Mouse (Mus musculus) heart, embryonic 11.5 days (tissue): ENCODE measurements at regions not wholly inside any gene's neighbourhood (a gene's known extent, or its start where the extent isn't known, plus 50 kb on each side); places are given as distances from the start of the nearest gene placed in this dataset.

Source experiments
- ATAC-seq: fragments of 200-750 bp; cut with Nextera tagmentation; replicated peaks from 2 replicates; pipeline ENCODE4 v1.8.0; 2017; ENCODE audit warnings: moderate library complexity; ENCODE audit not compliant: insufficient number of reproducible peaks, low FRiP score, low TSS enrichment
- H3K27ac ChIP-seq: fragments of 300-500 bp; sonication (generic); 2 replicates; pipeline ENCODE4 v1.5.1; 2014; ENCODE audit warnings: mild to moderate bottlenecking, low read depth, low read length
- H3K27me3 ChIP-seq: fragments of 300-500 bp; sonication (generic); 2 replicates; pipeline ENCODE4 v1.6.1; 2014; ENCODE audit warnings: mild to moderate bottlenecking, low read length, mixed read lengths; ENCODE audit not compliant: control insufficient read depth, insufficient read depth
- H3K36me3 ChIP-seq: fragments of 300-500 bp; sonication (generic); 2 replicates; pipeline ENCODE4 v1.6.1; 2014; ENCODE audit warnings: mild to moderate bottlenecking, low read length, moderate library complexity, mixed read lengths; ENCODE audit not compliant: control insufficient read depth, insufficient read depth
- H3K4me1 ChIP-seq: fragments of 300-500 bp; sonication (generic); 2 replicates; pipeline ENCODE4 v1.6.1; 2014; ENCODE audit warnings: low read length; ENCODE audit not compliant: control insufficient read depth, insufficient read depth
- H3K4me2 ChIP-seq: fragments of 300-500 bp; sonication (generic); 2 replicates; pipeline ENCODE4 v1.6.1; 2014; ENCODE audit warnings: mild to moderate bottlenecking, moderate library complexity
- H3K4me3 ChIP-seq: fragments of 300-500 bp; sonication (generic); 2 replicates; pipeline ENCODE4 v1.5.1; 2014; ENCODE audit warnings: low read depth, low read length
- H3K9ac ChIP-seq: fragments of 300-500 bp; sonication (generic); 2 replicates; pipeline ENCODE4 v1.6.1; 2014; ENCODE audit warnings: mild to moderate bottlenecking, low read depth, low read length, moderate library complexity
- H3K9me3 ChIP-seq: fragments of 300-500 bp; sonication (generic); replicated peaks from 2 replicates; pipeline ENCODE4 v1.6.1; 2016; ENCODE audit warnings: low read length; ENCODE audit not compliant: control insufficient read depth
- WGBS: fragments of 180-500 bp; shearing (Covaris S2); extraction: QIAGEN DNeasy Blood & Tissue Kit; methylation state at CpG from one replicate; pipeline ENCODE4 v1.1.7; 2014; ENCODE audit not compliant: insufficient replicate concordance; 5-methylcytosine and 5-hydroxymethylcytosine counted together

DNA sequence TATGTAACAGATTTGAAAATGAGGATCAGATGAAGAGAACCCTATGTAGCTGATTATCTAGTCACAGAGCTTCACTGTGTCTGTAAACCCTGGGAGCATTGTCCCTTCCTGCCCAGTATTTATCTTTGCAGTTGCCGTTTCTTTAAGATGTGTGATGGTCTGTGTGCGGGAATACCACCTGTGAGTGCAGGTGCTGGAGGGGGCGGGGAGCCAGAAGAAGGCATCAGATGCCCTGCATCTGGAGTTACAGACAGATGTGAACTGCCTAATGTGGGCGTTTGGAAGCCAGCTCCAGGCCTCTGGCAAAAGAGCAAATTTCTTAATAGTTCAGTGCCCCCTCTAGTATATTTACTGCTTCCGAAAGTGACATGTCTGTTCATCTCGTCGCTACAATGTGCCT lies 193.1 kb downstream of the Diras2 start:
- Histone ChIP-seq H3K36me3 (no peaks in the 10 kb centered on the region), H3K4me2 (no peak overlapping the region), H3K9ac (no peak overlapping the region), H3K27me3 (no peaks in the 10 kb centered on the region), H3K9me3 (no peaks in the 10 kb centered on the region), H3K4me3 (no peak overlapping the region), H3K4me1 (no peaks in the 10 kb centered on the region), H3K27ac (no peak overlapping the region)
- no peak for ATAC-seq
- WGBS = 68% methylated on average over 7 of the region's 7 CpGs

DNA sequence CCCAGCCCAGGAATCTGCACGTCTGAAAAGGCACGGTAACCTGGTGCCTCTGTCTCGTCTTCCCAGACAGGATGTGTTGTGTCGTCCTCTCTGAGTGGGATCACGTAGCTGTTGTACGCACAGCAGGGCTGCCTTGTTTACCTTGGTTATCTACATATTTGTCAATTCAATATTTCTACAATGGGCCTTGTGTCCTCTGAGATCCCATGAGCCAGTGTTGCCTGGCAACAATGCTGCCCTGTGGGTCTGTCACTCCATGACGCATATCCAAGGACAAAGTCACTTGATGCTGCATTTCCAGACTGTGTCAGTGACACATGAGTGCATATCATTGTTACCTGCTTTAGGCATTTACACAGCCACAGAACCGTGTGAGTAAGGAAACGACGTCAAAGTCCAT lies 191.9 kb downstream of the Diras2 start:
- H3K9me3 ChIP-seq = no peaks in the 10 kb centered on the region
- H3K4me2 ChIP-seq = no peak overlapping the region
- no peaks in the 10 kb centered on the region for H3K36me3 ChIP-seq
- no peak overlapping the region for H3K27ac ChIP-seq
- no peak overlapping the region for H3K4me3 ChIP-seq
- H3K9ac ChIP-seq = no peak overlapping the region
- 59% methylated on average over 10 of the region's 10 CpGs for WGBS
- H3K4me1 ChIP-seq = no peaks in the 10 kb centered on the region
- H3K27me3 ChIP-seq = no peaks in the 10 kb centered on the region
- no peak for ATAC-seq

DNA sequence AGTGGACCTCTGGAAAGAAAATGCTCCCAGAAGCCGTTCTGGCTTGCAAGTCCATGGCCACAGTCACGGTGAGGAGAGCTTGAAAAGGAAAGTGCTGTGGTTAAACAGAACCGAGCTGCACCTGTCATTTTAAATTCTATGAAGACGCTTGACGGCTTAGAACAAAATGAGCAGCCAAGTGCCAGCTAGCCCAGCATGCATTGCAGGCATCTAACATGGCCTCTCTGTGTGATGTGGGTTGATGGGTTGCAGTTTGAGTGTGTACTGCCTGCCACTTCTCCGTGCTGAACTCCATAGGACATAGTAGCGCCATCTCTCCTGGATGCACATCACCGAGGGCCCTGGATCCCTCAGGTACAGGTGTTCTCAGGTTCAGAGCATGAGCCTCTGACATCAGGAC lies 189.1 kb downstream of the Diras2 start:
- Histone ChIP-seq H3K27ac (no peak overlapping the region), H3K27me3 (no peaks in the 10 kb centered on the region), H3K4me1 (no peaks in the 10 kb centered on the region), H3K9me3 (no peaks in the 10 kb centered on the region), H3K4me3 (no peak overlapping the region), H3K9ac (no peak overlapping the region), H3K4me2 (no peak overlapping the region), H3K36me3 (no peaks in the 10 kb centered on the region)
- 87% methylated on average over 8 of the region's 8 CpGs for WGBS
- ATAC-seq = no peak

DNA sequence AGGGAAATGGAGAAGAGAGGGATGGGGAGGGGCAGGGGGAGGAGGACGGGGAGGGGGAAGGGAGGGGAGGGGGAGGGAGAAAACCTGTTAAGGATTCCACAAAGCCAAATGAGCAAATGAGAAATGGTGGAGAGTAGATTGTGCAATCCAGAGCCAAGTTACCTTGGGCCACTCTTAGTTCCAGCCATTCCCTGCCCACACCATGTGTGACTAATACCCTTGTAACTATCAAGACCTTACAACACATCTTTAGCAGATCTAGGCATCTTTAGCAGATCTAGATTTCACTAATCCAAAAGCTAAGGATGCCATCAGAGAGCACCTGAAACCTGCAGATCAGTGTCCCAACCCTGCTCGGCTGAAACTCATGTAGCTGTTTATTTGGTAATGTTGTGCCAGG lies 186.7 kb downstream of the Diras2 start:
- ATAC-seq = no peak
- WGBS = 69% methylated on average over 2 of the region's 2 CpGs
- Histone ChIP-seq H3K9ac (no peak overlapping the region), H3K36me3 (no peaks in the 10 kb centered on the region), H3K4me2 (no peak overlapping the region), H3K27ac (no peak overlapping the region), H3K27me3 (no peaks in the 10 kb centered on the region), H3K9me3 (no peaks in the 10 kb centered on the region), H3K4me1 (no peaks in the 10 kb centered on the region), H3K4me3 (no peak overlapping the region)

DNA sequence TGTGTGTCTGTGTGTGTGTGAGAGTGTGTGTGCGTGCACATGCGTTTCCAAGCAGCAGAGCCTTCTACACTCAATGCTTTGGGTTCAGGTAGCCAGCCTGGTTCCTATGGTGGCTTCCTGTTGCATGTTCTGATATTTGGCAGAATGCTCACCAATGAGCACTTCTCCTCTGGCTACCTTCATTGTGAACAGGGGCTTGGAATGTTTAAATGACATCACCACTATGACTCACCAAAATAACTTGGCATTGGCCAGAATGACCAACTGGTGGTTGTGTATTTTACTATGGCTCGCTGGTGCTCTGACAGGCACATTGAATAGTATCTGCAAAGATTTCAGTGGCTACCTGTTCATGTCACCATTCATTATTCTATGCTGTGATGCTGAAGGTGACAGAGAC lies 186.2 kb downstream of the Diras2 start:
- WGBS = 88% methylated on average over 3 of the region's 3 CpGs
- no peaks in the 10 kb centered on the region for H3K4me1 ChIP-seq
- no peak overlapping the region for H3K9ac ChIP-seq
- no peaks in the 10 kb centered on the region for H3K9me3 ChIP-seq
- no peak overlapping the region for H3K4me3 ChIP-seq
- no peak for ATAC-seq
- H3K27ac ChIP-seq = no peak overlapping the region
- no peaks in the 10 kb centered on the region for H3K36me3 ChIP-seq
- H3K4me2 ChIP-seq = no peak overlapping the region
- H3K27me3 ChIP-seq = no peaks in the 10 kb centered on the region

DNA sequence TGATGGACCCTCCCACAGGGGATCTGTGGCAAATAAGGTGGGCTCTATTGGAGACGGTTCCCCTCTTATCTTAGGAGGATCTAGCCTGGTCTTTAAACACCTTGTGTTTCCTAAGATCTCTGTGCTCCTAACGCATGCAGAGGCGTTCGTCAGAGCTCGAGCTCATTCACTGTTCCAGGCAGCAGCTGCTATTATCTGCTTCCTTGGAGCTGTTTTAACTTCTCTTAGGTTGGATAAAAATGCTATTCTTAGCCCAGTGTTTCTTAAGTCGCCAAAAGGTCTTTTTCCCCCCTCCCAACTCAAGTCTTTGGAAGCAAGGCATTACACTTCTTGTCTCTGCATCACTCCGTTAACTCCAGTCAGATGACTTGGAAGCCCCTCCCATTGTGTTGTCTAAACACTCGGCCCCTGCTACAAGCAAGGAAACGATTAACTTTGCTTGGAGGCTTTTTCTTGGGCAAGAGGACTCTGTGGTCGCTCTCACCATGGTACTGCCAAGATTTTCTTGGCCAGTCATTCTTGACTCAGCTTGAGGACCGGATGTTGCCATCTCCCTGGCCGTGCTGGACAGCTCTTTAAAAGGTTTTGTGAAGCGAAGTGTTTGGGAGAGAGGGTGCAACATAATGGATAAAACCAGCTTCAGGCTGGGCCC lies 185.6 kb downstream of the Diras2 start:
- no peak overlapping the region for H3K4me2 ChIP-seq
- 54% methylated on average over 13 of the region's 13 CpGs for WGBS
- no peak for ATAC-seq
- H3K9me3 ChIP-seq = no peaks in the 10 kb centered on the region
- no peaks in the 10 kb centered on the region for H3K4me1 ChIP-seq
- H3K9ac ChIP-seq = no peak overlapping the region
- no peak overlapping the region for H3K27ac ChIP-seq
- no peak overlapping the region for H3K4me3 ChIP-seq
- no peaks in the 10 kb centered on the region for H3K27me3 ChIP-seq
- no peaks in the 10 kb centered on the region for H3K36me3 ChIP-seq

DNA sequence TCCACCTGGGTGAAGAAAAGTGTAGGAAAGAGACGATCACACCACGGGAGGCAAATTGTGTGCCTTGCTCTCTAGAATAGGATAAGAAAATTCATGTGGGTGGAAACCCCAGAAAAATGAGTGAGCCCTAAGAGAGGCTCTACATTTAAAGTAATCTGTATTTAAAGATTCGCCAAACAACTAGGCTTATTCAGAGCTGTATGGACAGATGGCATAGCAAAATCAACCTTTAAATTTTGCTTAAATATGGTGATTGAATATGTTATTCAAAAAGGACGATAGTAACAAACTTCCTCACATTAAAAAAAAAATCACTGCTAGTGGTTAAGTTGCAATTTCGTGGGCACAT lies 185.1 kb downstream of the Diras2 start:
- Histone ChIP-seq H3K4me3 (no peak overlapping the region), H3K27me3 (no peaks in the 10 kb centered on the region), H3K36me3 (no peaks in the 10 kb centered on the region), H3K9me3 (no peaks in the 10 kb centered on the region), H3K4me1 (no peaks in the 10 kb centered on the region), H3K9ac (no peak overlapping the region), H3K27ac (no peak overlapping the region), H3K4me2 (no peak overlapping the region)
- no peak for ATAC-seq
- 85% methylated on average over 5 of the region's 5 CpGs for WGBS

DNA sequence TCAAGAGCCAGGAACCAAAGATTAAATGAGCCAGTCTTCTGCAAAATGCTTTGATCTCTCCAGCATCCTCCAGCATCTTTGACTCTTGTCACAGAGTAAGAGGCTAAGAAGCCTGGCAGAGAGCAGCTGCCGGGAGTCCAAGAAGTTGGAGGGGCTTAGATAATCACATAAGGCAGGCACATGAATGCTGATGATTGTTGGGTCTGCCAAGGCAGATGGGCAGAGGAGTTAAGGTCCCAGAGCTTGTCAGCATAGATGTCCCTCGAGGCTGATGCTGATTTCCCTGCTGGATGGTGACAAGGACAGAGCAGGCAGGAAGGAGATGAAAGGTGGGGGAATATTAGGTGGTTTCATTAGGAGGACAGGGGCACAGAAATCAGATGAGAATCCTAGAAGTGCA lies 183.4 kb downstream of the Diras2 start:
- no peak overlapping the region for H3K4me2 ChIP-seq
- H3K27me3 ChIP-seq = no peaks in the 10 kb centered on the region
- H3K27ac ChIP-seq = no peak overlapping the region
- H3K36me3 ChIP-seq = no peaks in the 10 kb centered on the region
- no peak overlapping the region for H3K4me3 ChIP-seq
- H3K9ac ChIP-seq = no peak overlapping the region
- 41% methylated on average over 2 of the region's 2 CpGs for WGBS
- H3K4me1 ChIP-seq = no peaks in the 10 kb centered on the region
- ATAC-seq = no peak
- H3K9me3 ChIP-seq = no peaks in the 10 kb centered on the region

DNA sequence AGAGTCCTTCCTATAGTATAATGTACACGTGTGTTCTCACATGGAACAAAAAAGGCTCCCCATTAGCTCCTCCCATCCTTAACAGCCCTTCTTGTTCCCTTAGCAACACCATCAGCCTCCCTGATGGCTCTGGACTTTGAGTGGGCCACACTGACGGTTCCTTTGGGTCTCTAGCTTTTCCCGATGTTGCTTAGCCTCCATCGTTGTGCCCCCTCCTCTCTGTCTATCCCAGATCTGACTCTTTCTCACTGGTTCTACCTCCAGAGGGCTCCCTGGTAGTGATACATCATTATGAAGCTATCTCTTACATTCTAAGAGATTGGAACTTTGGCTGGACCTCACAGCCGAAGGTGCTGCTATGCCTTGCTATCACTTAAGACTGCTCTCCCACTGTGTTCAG lies 181.5 kb downstream of the Diras2 start:
- Histone ChIP-seq H3K27me3 (no peaks in the 10 kb centered on the region), H3K36me3 (no peaks in the 10 kb centered on the region), H3K9ac (no peak overlapping the region), H3K9me3 (no peaks in the 10 kb centered on the region), H3K4me1 (no peaks in the 10 kb centered on the region), H3K27ac (no peak overlapping the region), H3K4me3 (no peak overlapping the region), H3K4me2 (no peak overlapping the region)
- WGBS = 83% methylated on average over 5 of the region's 5 CpGs
- ATAC-seq = no peak
